Mouse (Mus musculus): Measurements from ENCODE around the gene Afmid. TPM values are rescaled to one million over a fixed set of nuclear protein-coding genes. Genes with fewer than 3 reads are reported as not detected.
"Not testable (repeated sequence)": the region's sequence is repeated elsewhere in the genome, so short reads cannot be mapped to it uniquely, and the experiment has no call there.

Gene Afmid
- 1 to 10 TPM; 5.6 to 7.3 TPM for total RNA-seq (2021)
- long read RNA-seq, partial matches to known transcripts: 1 of 8 reads
- long read RNA-seq, other reads (novel, unspliced or antisense): 7 of 8 reads

DNA sequence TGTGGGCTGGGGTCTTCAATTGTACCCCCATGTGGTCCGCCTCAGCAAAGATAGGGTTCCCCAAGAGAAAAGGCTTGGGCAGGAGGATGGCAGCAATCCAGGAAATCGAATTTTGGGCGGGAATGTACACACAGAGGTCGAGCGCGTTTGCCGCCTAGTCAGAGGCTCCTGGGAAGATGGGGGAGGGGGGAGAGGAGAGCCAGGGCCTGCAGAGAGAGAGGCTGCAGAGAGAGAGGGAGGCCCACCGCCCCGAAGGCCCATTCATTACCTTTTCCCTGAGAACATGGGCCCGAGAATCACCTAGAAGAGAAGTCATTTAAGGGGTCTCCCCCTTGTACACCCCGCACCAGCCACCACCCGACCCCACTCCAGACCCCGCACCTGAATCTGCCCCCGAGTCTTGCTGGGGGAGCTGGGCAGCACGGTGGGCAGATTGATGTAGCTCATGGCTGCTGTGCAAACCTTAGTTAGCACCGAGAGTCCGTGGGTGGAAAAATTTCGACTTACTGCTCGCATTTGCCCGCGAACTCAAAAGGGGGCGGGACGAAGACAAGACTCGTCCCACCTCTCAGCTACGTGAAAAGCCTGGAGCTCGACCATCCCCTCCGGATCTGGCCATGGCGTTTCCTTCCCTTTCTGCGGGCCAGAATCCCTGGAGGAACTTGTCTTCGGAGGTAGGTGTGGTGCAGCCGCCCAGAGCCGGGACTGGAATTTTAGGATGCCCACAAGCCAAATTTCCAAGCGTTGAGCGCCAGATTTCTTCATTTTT lies at the start of gene Afmid, which contains the start of gene Tk1:
Gene Afmid, plus strand, starts transcription at position 592 of the 769 bp plus-strand sequence.
Gene Tk1, minus strand, starts transcription at position 760 of the 769 bp plus-strand sequence.
- DNase-seq (ENCODE audit: low spot score in 2 of 2): peak; percentile 54 to 59

DNA sequence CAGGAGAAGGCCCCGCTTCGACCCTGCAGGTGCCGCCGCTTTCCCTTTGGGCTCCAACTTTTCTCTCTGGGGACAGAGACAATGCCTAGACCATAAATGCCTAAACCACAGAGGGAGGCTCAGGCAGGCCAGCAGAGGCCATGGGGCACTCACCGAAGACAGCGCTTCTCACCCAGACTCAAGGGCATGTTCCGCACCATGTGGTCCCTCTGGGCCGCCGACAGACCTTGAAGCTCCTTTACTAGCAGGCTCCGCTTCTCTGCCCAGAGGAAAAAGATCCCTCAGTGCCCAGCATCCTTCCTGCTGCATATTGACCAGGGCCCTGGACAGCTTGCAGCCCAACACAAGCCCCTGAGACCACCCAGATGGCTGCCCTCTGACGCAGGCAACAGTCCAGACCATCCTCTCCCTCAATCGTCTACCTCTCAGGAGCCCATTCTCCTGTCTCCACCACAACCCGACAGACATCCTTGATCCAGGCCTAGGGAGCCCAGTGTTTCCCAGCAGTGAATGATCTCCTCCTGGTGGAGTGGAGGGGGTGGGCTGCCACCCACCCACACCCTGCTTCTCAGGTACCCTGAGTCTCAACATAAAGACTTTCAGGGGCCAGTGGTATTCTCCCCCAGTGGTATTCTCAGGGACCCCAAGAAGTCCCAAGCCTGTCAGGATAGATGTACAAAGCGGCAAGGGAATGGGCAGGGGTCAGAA lies 49.5 kb upstream of the Afmid start:
- no peak for DNase-seq (ENCODE audit: low spot score in 2 of 2)

DNA sequence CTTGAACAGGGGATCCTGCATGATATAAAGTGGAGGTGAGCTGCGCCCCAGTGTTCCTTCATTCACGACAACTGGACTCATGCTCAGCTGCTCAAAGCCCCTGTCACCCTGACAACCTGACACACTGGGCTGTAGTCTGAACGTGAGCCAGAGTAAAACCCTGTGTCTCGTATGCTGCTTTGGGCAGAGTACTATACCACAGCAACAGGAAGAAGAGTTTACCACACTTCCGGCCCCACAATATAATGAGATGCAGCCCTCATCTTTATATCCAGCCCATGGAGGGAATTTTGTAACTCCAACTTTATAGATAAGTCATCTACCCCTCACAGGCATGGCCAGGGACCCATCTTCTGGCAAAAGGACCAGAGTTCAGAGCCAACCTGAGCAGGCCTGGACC lies 48.6 kb upstream of the Afmid start:
- DNase-seq (ENCODE audit: low spot score in 2 of 2): no peak

DNA sequence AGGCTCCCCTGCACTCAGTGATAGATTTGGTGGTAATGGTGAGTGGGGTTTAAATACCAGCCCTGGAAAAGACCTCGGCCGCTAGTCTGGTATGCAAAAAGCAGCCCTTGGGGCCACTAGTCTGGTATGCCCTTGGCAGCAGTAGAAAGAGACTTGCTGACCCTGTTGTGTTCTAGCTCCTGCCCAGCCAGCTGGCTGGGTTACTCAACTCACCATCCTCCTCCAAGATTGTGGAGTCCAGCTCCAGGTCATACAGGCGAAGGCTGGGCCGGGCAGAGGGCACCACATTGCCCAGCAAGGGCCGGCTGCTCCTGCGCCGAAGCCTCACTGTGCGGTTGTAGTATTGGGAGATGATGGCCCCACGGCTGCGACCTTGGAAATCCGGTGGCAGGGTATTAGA lies 47.7 kb upstream of the Afmid start:
- no peak for DNase-seq (ENCODE audit: low spot score in 2 of 2)

DNA sequence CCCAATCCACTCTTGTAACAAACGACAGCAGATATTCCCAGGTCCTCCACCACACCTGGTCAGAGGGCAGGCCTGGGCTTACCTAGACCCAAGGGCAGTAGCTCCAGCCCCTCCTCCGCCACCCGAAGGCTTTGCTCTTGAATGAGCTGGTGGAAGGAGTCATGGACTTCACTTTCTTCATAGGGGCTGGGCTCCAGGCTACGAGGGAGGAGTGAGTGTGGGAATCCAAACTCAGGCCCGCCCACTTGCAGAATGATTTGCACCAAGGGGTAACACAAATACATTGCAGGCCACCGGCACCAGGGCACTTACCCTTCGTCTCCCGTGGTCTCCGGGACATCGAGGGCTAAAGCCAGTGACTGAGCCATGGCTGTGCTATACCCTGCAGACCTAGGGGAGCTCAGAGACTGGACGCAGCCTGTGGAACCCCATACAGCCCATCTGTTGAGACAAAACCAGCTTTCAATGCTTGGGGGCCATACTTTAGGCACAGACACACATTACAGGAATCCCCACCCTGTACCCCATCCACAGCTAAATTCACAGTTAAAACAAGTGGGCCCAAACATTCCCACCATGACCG lies 46.8 kb upstream of the Afmid start:
- no peak for DNase-seq (ENCODE audit: low spot score in 2 of 2)

DNA sequence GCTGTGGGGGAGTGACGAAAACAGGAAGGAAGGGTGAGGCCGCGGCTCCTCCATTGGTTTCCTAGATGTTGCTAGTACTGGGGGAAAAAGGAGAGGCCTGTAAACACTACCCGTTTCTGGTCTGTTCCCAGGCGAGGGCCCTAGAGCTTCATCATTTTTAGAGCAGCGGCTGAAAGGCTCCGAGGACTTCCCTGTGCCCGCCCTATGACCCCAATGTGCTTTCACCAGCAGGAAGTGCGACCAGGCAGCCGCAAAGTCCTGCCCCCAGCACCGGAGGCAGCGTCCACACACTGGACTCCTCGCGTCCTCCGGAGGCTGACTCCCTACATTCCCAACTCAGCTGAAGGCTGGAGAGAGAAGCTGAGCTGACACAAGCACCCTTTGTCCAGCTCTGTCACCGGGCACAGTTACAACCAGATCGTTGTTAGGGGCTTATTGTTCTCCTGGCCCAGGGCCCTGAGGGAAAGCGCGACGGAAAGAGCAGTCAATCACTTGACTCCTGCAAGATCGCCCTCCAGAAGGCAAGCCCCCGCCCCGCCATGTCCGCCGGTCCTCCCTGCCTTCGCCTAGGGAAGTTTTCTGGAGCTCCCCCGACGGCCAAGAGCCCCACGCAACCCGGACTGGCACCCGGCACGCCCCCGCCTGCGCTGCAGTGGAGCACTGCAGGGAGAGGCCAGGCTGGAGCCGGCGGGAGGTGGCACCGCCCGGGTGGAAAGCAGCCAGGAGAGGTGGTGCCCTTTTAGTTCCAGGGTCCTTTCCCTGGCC lies 46.1 kb upstream of the Afmid start:
- DNase-seq (ENCODE audit: low spot score in 2 of 2): peak in 1 of 2 experiments; percentile 54

DNA sequence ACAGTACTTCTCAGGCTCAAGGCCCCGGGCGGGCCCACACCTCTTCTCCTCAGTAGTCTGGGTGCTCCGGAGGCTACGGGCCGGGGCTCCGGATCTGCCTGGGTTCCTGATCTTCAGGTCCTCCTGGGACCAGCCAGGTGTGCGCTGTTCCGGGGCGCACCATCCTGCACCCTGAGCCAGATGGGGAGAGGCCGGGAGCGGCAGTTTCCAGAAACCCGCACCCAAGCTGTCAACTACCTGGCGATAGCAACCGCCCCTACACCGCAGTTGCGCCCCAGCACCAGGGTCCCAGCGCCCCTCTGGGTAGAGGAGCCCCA lies 45.6 kb upstream of the Afmid start:
- no peak for DNase-seq (ENCODE audit: low spot score in 2 of 2)

DNA sequence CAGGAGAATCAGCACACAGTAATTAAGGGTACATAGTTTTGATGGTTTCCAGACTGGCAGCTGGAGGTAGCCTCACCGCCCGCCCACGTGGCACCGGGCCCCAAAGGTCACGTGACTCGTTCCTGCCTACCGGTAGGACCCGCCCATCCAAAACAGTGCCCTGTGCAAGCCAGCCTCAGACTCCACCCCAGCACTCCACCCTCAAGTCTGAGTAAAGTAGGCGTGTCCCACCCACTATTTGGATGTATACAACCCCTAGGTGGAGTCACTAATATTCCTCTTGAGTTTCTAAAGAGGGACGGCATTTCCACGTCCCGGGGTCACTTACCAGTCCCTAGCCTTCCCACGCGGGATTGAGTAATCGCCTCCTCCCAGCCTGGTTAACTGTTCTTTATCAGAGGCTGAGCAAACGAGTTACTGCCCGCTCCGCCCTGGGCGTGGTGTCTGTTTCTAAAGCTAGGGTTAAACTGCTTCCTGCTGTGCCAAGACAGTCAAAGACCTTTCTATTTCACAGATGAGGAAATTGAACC lies 45.1 kb upstream of the Afmid start:
- peak in 1 of 2 experiments; percentile 42 for DNase-seq (ENCODE audit: low spot score in 2 of 2)

DNA sequence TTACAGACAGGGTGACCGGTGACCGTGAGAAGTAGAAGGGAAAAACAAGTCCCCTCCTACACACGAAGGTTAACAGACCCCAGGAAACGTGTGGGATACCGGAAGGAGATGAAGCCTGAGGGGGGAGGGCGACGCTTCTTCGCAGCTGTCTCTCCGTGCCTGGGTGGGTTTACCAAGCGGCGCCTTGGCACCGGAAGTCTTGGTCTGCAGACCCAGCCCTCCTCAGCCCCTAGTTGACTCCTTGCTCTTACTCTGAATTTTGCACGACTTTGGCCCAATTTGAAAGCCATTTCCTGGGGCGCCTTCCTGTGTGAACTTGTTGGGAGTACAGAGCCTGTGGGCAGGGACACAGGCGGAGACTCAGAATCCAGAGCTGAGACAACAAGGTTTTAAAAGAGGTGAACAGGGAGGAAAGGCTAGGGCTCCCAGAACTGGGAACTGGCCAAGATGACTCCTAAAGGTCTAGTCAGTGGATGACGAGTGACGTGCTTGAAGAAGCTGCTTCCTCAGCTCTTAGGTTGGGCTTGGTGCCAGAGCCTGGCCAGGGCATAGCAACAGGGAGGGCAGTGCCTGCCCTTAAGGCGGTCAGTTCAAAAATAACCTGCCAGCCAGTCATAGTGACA lies 44.4 kb upstream of the Afmid start:
- DNase-seq (ENCODE audit: low spot score in 2 of 2): peak in 1 of 2 experiments; percentile 46

DNA sequence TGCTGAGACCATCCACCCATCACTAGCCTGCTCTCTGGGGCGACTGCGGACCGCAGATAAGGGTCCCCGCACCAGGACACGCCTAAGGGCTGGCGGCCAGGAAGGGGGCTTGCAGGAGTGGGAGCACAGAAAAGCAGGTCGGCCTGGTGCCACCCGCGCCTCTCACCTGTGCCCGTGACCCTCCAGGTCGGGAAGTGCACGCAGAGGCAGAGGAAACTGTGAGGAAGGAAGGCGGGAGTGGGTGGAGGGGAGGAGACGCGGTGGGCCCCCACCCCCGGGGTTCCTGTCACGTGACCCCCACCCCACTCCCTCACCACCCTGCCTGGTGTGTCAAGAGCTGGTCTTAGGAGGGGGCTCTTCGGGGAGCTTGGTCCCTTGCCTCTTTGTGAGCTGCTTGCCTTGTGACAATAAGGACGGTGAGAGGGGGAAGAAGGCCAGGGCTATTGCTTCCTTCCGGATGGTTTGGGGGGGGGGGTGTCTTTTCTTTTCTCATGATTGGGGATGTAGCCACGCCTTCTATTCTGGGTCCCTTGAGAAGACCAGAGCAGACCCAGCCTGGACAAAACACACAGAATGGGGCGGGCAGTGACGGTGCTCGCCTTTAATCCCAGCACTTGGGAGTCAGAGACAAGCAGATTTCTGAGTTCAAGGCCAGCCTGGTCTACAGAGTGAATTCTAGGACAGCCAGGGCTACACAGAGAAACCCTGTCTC lies 43.6 kb upstream of the Afmid start, which contains the start of the genes Tmc8 and Tmc6:
Gene Tmc8, plus strand, starts transcription at position 84 of the 712 bp plus-strand sequence.
Gene Tmc6, minus strand, starts transcription at position 206 of the 712 bp plus-strand sequence.
- no peak for DNase-seq (ENCODE audit: low spot score in 2 of 2)

DNA sequence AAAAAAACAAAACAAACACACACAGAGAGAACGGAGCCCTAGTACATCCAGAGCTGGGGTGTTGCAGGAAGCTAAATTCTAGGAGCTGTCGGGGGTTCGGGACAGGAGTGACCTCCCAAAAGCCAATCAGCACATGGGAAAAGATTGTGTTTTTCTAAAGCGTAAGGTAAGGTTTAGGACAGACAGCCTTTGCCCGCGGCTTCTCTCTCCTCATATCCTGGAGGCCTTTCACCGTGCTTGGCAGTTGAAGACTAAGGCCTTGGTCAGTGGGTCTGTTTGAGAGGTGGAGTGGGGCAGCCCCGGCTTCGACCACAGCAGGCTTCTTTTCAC lies 43.1 kb upstream of the Afmid start:
- DNase-seq (ENCODE audit: low spot score in 2 of 2): no peak

DNA sequence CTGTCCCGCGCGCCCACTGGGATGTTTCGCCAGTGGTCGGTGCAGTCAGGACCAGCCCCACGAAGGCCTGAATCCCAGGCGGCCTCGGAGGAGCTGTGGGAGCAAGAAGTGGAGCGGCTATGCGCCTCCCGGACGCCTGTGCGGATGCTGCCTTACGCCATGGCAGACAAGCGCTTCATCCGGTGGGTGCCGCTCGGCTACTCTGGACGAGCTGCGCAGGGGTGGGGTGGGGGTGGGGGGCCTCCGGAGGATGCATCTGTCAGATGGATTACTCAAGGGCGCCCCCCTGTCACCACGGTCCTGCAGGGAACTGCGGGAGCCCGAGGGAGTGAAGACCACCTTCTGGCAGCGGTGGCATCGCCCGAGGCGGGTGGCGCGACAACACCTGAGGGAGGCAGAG lies 42.6 kb upstream of the Afmid start:
- DNase-seq (ENCODE audit: low spot score in 2 of 2): peak; percentile 79 to 82

DNA sequence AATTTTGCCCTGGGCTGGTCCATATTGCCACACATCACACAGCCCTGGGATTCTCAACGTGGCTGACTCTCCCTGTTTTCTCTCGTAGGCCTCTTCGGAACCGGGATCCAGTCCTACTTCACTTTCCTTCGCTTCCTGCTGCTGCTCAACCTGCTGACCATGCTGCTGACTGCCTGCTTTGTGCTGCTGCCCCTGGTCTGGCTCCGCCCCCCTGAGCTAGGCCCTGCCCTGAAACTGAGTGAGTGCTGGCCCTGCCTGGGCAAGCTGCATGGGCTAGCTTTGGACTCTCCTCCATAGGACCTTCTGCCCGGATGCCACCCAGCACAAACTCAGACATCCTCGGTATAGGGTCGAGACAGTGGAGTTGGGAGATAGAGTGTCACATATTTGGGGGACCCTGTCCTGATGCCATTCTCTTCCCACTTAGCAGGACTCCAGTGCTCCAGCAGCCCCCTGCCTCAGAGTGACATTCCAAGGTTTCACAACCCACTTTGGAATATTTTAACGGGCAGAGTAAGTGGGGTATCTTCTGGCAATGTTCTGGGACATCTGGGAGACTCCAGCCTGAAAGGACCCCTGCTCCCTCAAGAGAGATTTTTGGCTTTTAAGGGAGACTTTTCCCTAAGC lies 41.9 kb upstream of the Afmid start:
- peak in 1 of 2 experiments; percentile 28 for DNase-seq (ENCODE audit: low spot score in 2 of 2)

DNA sequence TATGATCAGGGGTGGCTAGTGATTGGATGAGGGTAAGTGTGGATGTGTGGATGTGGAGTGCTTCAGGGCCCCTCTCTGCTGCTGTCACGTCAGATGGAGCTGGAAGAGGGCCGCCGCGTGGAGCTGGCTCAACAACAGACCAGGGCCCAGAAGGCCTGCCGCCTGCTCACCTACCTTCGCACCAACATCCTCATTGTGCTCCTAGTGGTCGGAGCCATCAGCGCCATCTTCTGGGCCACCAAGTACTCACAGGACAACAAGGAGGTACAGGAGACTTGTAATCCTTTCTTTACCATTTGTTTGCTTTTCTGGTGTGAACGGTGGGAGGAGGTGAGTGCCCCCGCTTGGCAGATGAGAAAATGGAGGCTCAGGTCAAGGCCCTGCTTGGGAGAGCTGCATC lies 39.4 kb upstream of the Afmid start:
- peak in 1 of 2 experiments; percentile 72 for DNase-seq (ENCODE audit: low spot score in 2 of 2)

DNA sequence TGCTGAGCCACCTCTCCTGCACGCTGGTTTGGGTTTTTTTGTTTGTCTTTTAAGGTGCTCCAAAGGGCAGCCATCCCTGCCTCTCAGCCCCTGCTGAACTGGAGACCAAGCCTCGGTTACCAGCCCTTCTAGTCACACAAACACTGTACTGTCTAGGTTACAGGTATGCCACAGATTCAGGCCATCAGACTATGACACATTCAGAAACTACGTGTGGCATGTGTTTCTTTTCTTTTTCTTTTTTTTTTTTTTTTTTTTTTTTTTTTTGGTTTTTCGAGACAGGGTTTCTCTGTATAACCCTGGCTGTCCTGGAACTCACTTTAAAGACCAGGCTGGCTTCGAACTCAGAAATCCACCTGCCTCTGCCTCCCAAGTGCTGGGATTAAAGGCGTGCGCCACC lies 37.2 kb upstream of the Afmid start:
- not testable (repeated sequence) for DNase-seq (ENCODE audit: low spot score in 2 of 2)

DNA sequence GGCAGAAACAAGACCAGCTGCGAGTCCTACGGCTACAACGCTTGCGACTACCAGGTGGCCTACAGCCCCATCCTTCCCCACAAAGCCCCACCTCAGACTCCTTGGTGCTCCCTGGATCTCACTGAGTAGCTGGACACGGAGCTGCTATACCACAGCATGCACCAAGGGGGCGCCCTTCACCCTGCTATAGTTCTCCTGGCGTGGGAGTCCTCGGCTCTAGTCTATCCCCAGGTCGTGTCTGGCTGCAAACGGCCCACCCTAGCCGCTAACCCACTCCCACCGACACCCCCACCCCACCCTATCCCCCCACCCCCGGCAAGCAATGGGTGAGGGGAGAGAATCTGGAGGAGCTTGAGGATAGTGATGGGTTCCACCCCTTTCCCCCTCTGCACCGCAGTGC lies 35.4 kb upstream of the Afmid start:
- DNase-seq (ENCODE audit: low spot score in 2 of 2): peak; percentile 75 to 77

DNA sequence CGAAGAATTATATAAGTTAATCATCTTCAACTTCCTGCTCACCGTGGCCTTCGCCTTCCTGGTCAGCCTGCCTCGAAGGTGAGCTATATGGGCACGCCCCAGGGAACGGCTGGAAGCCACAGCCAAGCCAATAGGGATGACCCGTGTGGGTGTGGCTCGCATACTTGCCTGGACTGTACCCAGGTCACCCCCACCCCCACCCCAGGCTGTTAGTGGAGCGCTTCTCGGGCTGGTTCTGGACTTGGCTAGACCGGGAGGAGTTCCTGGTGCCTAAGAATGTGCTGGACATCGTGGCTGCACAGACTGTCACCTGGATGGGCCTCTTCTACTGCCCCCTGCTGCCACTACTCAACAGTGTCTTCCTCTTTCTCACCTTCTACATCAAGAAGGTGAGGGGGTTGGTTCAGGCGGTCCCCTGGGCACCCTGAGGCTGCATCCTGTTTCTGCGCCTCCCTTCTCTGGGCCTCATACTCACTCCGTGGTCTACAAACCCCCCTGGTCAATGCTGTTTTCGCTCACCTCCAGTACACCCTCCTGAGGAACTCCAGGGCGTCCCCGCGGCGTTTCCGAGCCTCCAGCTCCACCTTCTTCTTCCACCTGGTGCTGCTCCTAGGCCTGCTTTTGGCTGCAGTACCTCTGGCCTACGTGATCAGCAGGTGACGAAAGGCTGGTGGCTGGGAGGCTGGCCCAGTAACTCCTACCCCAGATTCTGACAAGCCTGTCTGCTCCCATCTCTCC lies 34.9 kb upstream of the Afmid start:
- no peak for DNase-seq (ENCODE audit: low spot score in 2 of 2)

DNA sequence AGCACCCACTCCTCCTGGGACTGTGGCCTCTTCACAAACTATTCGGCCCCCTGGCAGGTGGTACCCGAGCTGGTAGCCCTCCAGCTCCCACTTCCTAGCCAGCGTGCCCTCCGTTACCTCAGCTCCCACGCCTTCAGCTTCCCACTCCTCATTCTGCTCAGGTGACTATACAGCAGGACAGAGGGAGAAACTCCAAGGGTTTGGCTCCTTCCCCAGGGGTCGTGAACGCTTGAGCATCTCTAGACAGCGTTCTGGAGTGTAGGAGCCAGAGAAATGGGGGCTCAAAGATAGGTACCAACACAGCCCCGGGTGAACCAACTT lies 34.3 kb upstream of the Afmid start:
- no peak for DNase-seq (ENCODE audit: low spot score in 2 of 2)

DNA sequence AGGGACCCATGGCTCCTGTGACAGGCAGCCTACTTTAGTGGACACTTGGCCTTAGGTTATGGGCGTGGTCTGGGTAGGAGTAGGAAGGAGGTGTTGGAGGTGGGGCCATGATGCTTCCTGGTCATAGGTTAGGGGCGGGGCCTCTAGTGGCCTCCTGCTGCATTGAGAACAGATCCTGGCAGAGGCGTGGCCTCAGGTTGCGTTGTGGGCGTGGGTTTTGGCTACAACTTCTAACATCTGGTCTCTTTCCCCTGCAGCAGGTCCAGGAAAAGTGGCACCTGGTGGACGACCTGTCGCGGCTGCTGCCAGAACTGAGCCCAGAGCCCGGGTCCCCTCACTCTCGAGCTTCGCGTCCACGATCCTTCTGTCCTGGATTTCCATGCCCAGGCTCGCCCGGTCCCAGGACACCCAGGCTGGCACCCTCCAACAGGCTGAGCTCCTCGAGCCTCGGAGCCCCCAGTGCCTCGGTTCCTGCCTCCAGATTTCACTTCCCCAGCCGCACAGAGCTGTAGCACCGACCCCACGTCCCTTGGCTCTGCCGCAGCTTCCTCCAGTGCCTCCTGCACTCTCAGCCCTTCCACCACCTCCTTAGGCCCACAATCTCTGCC lies 33.3 kb upstream of the Afmid start:
- DNase-seq (ENCODE audit: low spot score in 2 of 2): no peak

Measured in layer of hippocampus, postnatal 10 days (tissue).